Mouse (Mus musculus) NIH3T3 (cell line): ENCODE measurements around the gene Olfr906.

Source experiments
- DNase-seq: peaks from one replicate; pipeline ENCODE4 v3.0.0-alpha.2; 2012; ENCODE audit warnings: low read depth

Gene Olfr906

GRCm38 (mm10) chr9:38486785-38487184, at the start of gene Olfr906:
TSS of gene Olfr906 (plus strand) at chr9:38487085.
- no peak for DNase-seq

- DNase-seq: no peak
Observed at GRCm38 (mm10) chr9:38447352-38447751, 39.5 kb upstream of the Olfr906 start, which contains the start of gene Olfr902. TSS of gene Olfr902 (plus strand) at chr9:38447652.

- DNase-seq: no peak
Observed at GRCm38 (mm10) chr9:38462844-38463243, 24.0 kb upstream of the Olfr906 start, which contains the start of gene Olfr904. TSS of gene Olfr904 (plus strand) at chr9:38463144.

GRCm38 (mm10) chr9:38470807-38471206, 16.1 kb upstream of the Olfr906 start, which contains the start of gene Olfr905:
TSS of gene Olfr905 (plus strand) at chr9:38471107.
- DNase-seq: no peak

GRCm38 (mm10) chr9:38495501-38495900, 8.6 kb downstream of the Olfr906 start, which contains the start of gene Olfr907:
TSS of gene Olfr907 (plus strand) at chr9:38495801.
- DNase-seq: no peak

GRCm38 (mm10) chr9:38512353-38512752, 25.5 kb downstream of the Olfr906 start:
- DNase-seq: no peak

- no peak for DNase-seq
Observed at GRCm38 (mm10) chr9:38521280-38521679, 34.4 kb downstream of the Olfr906 start, which contains the start of gene Olfr911-ps1. TSS of gene Olfr911-ps1 (plus strand) at chr9:38521580.

- DNase-seq: no peak
Observed at GRCm38 (mm10) chr9:38537549-38537948, 50.7 kb downstream of the Olfr906 start, which contains the start of gene Olfr910. TSS of gene Olfr910 (plus strand) at chr9:38537849.
